Mouse (Mus musculus) ovary, postnatal 10 days (tissue): ENCODE results near the gene Lrrk2.

Source experiments
- DNase-seq: peaks from one replicate; pipeline ENCODE4 v3.0.0; 2022; ENCODE audit warnings: low spot score

Gene Lrrk2

DNA sequence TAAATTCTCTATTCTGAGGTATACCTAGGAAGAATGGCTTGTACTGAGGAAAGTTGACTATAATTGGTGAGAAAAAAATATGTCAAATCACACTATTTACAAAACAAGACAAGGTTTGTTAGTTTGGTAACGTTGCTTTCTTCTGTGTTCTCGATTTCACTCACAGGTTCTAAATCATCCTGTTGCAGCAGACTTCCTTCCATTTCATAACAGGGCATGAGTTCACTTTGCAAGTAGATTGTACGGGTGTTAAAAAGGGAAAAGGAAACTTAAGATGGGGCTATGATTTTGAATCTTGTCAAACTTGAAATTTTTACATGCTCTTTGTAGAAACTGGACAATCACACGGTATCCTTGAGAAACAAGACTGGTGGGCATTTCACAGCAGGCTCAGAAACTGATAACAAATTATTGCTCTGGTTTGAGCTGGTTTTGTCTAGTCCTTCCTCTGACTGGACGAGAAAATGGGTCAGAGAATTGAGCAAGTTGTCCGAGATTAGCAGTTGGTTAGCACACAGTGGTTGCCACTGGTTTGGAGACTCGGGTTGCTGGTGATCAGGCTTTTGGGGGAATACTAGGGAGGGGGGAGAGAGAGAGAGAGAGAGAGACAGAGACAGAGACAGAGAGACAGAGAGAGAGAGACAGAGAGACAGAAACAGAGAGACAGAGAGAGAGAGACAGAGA, 13.0 kb downstream of the Lrrk2 start:
- DNase-seq: no peak

DNA sequence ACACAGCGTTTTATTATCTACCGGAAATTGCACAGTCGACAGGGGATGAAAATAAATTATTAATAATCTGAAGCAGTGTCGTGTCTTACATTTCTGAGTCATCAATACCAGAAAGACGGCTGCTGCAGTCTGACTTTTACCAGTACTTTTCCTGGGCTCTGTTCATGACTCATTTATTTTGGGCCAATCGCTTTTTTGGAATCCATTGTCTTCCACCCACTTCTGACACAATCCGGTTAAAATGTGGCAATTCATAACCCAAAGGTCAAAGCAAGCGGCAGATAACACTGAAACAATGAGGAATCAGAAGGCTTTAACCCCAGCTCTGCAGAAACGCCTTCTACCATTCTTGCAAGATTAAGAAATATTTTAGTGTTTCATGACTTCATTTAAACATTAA, 17.7 kb downstream of the Lrrk2 start:
- DNase-seq: no peak

DNA sequence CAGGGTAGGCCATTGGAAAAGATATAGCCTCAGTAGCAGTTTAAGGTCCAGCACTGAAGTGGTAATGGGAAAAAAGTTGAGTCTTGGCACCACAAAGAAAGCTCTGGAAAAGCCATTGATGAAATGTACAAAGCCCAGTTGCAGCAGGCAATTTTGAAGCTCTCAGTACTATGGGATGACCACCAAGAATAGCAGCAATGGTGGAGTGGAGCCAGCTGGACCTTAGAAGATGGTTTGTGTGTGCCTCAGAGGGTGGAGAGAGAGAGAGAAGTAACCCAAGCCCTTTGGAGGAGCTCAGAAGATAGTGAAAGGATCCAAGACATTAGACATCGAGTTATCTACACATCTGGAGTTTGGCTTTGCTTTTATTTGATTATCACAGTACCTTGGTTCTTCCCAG, 20.1 kb downstream of the Lrrk2 start:
- no peak for DNase-seq

DNA sequence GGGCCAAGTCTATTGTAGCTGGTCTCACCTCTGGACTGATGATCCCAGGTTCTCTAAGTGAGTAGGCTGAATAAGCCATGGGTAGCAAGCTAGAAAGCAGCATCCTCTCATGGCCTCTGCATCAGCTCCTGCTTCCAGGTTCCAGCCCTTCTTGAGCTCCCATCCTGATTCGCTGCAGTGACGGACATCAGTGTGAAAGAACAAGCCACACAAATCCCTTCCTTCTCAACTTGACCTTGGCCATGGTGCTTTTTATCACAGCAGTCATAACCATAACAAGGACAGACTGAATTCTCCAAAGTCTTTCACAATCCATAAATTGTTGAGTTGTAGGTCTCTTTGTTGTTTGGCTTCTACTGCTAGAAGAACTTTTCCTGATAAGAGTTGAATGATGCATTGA, 20.9 kb downstream of the Lrrk2 start:
- no peak for DNase-seq

DNA sequence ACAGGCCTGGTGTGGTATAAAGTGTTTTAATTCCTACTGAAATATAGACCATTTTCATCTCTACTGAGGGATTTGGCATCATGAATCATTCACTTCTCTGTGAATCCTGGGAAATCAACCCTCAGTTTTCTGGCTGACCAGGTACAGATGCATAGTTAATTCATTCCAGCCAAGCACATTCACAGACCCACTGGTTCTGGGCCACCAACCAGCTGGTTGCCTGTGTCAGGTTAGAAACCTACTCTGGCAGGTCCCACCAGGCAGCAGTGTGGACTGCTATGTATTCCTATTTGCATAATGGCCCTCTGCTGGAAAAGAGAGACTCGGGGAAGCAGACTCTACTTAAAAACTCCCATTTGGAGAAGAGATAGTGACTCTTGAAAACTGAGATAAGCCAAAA, 27.9 kb downstream of the Lrrk2 start:
- DNase-seq: no peak

DNA sequence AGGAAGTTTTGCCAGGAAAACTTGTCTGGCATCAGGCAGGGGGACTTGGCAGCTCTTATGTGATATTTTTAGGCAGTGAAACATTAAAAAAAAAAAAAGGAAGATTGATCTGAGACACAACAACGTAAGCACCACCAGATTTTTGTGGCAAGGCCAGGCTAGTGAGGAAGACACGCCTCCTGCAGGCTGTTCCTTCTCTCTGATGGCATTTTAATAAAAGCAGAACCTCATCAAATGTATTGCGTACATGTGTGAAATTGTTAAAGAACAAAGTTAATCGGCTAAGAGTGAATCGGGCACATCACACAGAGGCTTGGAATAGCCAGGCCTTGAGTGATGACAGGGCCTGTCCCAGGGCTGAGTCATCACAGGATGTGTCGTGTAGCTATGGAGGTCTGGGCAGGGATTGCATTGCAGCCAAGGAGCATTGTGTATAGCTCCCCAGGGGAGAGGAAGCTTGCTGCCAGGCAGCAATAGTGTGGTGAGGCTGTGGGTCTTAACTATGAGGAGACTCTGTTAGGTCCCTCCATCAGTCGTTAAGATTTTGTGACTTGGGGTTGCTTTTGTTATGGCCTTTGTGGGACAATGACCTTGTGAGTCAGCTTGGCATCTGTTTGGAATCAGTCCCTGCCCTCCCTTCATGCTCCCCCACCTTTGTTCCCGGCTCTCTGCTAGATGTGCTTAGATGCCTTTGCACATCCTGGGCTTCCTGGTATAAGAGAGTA, 30.2 kb downstream of the Lrrk2 start:
- no peak for DNase-seq

DNA sequence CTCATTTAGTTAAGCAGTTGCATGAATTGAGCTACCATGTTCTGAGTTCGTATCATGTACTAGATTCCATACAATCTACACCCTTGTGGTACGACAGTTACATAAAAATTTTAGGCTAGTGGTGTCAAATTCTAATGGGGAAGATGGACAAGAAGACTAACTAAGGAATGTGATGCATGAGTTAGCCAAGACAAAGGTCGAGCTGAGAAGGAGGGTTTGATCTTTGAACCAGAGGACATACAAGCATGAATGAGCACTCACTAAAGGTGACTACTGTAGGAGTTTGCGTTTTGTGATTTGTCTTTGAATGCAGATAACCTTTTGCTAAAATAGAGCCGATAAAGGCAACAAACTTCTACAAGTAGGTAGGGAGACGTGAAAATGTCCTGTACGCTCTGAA, 31.1 kb downstream of the Lrrk2 start:
- no peak for DNase-seq

DNA sequence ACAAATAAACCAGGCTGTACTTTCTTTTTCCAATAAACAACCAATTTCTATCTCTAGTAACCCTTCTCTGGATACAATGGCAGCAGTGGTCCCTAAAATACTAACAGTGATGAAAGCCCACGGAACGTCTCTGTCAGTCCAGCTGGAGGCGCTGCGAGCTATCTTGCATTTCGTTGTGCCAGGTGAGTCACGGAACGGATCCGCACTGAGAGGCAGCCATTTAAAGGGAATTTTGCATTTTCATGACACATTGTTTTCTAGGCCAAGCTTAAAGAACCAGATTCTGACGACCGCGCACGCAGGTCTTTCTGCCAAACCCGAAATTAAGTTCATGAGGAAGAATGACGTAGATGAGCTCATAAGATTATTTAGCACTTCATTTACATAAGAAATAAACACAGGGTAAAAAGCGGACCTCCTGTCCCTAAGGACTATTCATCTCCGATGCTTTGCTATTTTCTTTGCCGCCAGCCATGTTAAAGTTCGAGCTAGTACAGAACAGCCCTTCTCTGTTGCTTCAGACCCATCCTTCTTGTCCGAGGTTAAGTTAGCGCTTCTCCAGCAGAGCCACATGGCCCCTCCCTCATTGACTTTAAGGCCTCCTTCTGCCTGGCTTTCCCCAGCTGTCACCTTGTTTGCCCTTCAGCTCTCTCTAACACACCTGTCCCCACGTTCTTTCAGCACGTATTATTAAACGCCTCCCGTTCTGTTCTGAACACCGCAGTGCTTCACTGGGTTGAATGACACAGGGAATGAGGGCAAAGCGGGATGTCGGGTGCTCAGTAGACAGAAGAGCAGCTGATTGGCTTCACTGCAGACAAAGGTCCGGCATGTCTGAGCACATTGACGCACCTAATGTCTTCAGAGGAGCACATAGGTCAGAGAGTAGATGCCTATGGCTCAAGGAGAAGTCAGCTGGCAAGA, 36.5 kb downstream of the Lrrk2 start:
- no peak for DNase-seq

DNA sequence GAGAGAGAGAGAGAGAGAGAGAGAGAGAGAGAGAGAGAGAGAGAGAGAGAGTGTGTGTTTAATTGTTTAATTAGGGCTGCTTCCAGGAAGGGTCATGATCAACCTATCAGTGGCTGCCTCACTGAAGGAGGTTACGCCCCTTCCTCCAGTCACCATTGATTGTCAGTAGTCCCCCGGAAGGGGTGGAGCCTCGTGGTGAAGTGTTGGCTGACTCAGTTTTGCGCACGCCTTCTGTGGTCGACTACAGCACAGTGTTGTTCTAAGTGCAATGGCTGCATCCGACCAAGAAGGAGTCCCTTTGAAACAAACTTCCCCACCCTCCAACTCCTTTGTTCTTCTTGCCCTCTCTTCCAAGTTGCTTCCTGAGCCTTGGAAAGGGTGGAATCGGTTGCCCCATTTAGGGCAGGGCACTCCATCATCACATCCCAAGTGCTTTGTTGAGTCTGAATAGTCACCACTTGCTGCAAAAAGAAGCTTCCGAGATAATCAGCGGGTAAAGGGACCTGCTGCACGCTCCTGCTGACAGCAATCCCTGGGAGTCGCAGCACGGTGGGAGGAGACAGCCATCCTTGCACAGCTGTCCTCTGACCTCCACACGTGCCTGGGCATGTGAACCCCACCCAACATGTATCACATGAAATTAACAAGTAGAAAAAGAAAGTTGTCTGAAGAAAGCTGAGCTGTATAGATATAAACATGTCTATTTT, 62.4 kb downstream of the Lrrk2 start:
- DNase-seq: no peak

DNA sequence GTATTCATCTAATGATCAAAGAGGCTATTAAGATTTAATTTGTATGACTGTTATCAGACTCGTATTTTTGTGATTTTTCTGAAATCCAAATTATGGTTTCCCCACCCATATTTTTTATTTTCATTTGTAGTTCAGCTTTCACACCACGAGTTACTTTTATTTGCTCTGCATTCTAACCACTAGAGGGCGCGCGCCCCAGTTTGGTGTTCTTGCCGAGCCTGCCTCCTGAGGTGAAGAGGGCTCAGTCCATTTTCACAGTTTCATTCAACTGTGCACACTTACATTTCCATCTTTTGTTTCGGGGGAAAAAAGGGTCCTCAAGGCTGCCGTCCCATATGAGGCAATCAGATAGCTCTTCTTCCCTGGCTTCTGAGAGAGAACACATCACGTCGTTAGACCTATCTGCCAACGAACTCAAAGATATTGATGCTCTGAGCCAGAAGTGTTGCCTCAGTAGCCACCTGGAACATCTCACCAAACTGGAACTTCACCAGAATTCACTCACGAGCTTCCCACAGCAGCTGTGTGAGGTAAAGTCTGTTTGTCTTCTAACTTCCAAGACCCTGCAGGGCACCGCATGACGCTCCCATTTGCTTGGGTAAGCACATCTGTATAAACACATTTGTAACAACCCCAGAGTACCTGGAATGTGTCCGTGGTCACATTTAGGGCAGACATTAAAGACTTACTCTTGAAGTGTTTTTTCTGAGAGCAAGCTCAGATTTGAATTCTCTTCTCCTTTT, 64.0 kb downstream of the Lrrk2 start:
- DNase-seq: peak; percentile 4

DNA sequence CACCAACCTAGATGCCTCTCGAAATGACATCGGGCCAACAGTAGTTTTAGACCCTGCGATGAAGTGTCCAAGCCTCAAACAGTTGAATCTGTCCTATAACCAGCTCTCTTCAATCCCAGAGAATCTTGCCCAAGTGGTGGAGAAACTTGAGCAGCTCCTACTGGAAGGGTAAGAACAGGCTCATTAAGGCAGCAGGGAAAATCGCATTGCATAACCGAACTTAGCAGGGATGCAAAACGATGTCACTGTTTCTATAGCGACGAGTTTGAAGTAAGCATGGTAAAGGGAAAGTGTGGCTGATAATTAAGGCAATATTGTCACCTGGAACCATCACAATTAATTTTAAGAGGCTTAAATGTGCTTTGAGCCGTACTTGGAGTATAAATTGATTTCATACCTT, 65.8 kb downstream of the Lrrk2 start:
- no peak for DNase-seq

DNA sequence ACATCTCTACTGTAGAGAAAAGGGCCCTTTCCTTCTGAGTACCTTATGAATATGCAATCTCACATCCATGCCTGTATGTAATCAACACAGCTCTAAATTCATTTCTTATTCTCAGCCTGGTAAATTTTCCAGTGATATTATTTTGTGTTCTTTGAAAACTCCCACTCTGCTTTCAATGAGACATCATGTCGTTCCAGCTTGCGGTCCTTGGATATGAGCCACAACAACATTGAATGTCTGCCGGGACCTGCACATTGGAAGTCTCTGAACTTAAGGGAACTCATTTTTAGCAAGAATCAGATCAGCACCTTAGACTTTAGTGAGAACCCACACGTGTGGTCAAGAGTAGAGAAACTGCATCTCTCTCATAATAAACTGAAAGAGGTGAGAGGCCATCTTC, 72.5 kb downstream of the Lrrk2 start:
- no peak for DNase-seq

DNA sequence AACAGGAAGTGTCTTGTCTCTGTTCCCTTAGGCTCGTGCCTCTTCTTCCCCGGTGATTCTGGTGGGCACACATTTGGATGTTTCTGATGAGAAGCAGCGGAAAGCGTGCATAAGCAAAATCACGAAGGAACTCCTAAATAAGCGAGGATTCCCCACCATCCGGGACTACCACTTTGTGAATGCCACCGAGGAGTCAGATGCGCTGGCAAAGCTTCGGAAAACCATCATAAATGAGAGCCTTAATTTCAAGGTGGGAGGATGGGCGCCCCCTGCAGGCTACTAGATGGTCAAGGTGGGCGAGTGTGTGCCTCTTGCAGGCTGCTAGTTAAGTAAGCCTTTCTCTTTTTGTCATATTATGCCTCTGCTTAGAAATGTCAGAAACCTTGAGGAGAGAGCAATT, 79.1 kb downstream of the Lrrk2 start:
- no peak for DNase-seq

DNA sequence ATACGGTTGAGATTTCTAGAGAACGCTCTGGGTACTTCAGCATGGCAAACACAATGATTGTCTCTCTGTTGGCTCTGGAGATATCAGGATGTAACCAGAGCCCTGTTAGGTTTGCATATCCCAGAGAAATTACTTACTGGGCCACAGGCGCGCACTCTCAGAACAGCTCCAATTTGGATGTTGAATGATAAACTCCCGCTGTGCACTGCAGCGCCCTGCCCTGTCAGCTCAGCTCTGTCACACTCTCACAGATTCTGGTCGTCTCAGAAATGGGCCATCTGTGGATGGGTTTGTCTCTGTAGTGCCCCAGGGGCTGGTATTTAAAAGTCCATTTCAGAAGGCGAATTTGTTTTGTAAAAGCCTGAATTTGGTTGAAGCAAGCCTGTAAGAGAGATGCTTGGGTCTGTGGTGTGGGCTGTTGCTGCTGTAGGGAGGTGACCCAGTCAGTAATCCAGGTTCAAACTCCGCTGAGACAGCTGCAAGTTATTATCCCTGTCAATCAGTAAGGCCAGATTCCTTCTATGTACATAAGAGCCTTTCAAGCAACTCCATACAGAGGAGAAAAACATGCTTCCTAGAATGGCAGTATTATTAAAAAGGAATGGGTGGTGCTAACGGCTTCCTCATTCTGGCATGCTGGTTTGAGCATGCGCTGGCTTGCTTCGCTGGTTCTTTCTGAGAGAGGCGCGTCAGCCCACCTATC, 80.6 kb downstream of the Lrrk2 start:
- no peak for DNase-seq

DNA sequence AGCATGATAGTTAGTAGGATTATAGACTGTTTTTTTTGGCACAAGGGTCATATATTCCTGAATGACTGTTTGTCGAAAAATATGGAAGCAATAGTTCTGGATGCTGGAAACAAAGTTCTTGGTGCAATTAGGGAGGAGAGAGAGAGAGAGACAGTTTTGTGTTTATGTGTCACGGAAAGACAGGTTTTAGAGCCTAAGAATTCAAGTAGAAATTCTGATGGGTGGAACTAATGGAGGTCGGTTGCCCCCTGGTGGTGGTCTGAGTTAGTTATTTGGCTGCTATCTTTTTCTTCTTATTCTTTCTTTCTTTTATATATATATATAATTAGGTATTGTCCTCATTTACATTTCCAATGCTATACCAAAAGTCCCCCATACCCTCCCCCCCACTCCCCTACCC, 81.6 kb downstream of the Lrrk2 start:
- peak; percentile 8 for DNase-seq

DNA sequence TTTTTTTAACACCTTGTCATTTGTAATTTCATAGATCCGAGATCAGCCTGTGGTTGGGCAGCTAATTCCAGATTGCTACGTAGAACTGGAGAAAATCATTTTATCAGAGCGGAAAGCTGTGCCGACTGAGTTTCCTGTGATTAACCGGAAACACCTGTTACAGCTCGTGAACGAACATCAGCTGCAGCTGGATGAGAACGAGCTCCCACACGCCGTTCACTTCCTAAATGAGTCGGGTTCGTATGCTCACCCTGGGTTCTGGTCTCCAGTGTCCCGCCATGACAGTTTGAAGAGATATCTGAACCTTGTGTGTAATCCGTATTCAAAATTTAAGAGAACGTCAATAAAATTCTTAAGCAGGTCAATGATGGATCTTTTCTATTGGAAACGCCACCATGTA, 82.8 kb downstream of the Lrrk2 start:
- no peak for DNase-seq

DNA sequence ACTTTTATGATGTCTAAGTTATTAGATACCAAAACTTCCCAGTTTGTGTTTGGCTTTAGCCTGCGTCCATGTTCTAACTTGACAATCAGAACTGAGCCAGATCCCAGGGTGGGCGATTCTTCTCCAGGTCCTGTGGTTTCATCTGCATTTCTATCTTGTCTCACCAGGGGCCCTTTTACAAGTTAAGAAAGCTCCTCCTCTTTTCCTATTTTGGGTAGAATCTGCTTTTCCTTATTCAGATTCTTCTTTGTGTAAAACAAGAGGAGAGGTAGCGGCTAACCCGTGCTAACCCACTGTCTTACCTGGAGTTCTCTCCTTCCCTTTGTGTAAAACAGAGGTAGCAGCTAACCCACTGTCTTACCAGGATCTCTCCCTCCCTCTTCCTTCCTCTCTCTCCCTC, 99.1 kb downstream of the Lrrk2 start:
- DNase-seq: no peak

DNA sequence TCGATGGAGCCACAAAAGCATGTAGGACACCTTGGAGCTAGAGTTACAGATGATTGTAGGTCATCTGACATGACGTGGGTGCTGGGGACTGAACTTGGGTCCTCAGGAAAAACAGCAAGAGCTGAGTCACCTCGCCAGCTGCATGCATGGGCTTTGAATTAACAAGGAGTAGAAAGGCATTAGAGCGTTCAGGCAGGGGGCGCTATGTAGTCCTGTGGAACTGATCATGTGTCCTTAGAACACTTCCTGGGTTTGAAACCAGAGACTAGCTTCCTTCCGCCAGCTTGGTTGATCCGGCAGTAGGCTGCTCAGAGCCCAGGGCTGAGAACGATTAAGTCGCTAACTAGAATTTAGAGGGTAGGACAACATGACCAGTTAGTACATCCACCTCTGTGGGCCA, 106.2 kb downstream of the Lrrk2 start:
- DNase-seq: no peak

DNA sequence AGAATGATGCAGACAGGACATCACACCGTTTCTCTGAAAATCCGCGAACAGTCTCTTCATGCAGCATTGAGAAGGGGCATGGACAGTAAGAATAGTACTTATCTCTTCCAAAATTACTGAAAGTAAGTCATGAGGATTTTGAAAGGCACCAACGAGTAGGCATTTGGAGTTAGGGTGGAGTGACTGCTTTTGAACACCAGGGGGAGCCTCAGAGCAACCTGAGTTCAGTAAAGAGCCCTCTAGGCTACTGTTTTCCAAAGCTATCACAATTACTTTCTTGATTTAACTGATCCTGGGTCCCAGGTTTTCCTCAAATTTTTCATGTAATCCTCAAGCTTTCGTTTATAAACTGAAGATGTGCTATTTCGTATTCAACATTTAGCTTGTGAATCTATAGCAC, 108.2 kb downstream of the Lrrk2 start:
- DNase-seq: no peak

DNA sequence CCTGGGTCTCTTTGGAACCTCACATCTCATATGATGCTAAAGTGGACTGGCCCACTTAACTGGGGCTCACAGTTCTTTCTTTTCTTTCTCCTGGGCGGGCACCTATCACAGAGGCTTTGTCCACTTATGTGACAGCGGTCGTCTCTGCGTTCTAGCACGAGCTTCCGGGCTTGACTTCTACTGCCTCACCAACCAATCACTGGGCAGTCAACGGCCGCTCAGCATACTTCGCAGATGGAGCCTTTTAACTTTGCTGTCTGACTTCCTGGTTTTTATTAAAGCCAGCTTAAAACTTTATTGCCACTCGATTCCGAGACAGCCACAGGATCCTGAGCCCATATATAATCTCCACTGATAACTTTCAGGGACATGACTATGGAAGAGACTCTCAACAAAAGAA, 115.4 kb downstream of the Lrrk2 start:
- no peak for DNase-seq

DNA sequence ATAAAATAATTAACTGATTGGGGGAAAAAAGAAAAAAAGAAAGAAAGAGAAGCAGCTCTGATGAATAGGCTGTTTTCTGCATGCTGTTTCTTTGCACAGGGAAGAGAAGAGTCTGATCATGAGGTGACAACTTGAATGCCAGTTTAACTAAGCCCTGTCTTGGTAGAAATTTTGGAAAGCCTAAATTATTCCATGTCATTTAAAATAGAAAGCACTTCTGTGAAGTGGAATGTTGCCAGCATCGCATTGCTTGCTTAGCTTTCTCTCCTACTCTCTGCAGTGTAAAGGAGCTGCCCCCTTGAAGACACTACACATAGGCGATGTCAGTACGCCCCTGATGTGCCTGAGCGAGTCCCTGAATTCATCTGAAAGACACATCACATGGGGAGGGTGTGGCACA, 133.5 kb downstream of the Lrrk2 start:
- no peak for DNase-seq
